Mouse (Mus musculus) hindlimb bud, embryonic 11.5 days (tissue): ENCODE measurements around the gene Gpha2.

Source experiments
- DNase-seq: peaks from one replicate; pipeline ENCODE4 v3.0.0-alpha.2; 2012; ENCODE audit warnings: low read depth, low spot score; ENCODE audit errors: extremely low spot score

Gene Gpha2

GRCm38 (mm10) chr19:6272053-6272452 is 45.9 kb downstream of the Gpha2 start:
- no peak for DNase-seq

GRCm38 (mm10) chr19:6272738-6273137 is 46.6 kb downstream of the Gpha2 start:
- no peak for DNase-seq

DNA sequence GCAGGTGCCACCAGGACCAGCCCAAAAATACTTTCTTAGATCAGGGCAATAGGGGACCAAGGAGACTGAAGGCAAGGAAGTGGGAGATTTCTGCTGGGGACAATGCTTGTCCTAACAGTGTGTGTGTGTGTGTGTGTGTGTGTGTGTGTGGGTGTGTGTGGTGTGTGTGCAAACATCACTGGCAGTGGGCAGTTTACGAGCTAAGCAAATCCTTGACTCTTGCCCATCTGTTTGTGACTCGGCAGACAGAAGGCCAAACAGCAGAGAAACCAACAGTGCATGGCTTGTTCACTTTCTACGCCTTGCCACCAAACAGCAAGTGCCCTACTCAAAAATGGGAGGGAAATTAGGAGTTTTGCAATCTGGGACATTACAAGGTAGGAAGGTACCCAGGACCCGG is 47.4 kb downstream of the Gpha2 start:
- DNase-seq = no peak

DNA sequence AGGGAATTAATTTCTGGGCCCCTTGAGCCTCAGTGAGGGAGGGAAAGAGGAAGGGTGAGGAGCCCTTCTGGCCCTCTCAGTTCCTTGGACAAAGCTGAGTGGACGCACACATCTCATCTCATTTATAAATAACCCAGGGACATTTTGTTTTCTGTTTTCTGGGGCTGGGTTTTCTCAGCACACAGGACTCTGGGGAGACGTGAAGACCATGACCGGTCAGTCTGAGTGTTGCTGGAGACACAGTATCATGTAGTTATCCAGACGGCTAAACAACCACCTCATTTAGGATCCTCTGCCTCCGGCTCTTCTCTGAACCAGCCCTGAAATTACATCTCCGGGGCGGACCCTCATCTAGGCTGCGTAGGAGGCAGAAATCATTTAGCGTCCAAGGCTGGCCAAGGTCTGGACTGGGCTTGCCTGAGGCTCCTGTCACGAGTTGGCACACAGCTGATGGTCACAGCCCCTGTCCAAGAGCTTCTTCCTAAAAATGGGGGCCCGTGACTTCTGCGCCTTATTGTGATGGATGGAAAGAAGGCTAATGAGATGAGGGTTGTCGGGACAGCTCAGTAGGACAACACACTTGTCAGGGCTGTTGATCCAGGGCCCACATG is 47.9 kb downstream of the Gpha2 start:
- no peak for DNase-seq

DNA sequence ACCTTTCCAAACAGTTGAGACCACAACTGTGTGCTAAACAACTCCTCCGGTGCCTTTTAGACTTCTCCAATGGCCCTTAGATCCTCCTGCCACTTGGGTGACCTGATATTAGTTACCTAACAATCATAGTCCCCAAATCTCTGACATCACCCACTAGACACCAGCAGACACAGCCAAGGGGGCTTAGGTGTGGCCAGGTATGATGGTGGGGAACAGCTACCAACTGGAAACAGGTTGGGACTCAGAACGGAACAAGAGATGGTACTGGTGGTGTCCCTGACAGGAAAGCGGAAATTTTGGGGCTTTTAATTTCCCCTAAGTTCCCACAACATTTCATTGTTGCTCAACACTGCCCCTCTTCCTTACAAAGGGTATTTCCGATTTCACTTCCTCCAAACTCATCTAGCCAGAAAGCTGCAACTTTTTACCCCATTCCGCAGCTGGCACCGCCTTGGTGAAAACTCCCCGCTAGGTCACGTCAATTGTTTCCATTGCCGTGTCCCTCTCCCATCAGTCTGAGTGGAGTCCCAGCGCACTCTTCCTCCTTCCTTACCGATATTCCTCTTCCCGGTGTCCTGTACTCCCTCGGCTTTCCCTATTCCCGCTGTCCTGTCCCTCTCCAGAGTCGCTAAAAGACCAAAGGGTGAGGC is 49.7 kb downstream of the Gpha2 start:
- DNase-seq = no peak

DNA sequence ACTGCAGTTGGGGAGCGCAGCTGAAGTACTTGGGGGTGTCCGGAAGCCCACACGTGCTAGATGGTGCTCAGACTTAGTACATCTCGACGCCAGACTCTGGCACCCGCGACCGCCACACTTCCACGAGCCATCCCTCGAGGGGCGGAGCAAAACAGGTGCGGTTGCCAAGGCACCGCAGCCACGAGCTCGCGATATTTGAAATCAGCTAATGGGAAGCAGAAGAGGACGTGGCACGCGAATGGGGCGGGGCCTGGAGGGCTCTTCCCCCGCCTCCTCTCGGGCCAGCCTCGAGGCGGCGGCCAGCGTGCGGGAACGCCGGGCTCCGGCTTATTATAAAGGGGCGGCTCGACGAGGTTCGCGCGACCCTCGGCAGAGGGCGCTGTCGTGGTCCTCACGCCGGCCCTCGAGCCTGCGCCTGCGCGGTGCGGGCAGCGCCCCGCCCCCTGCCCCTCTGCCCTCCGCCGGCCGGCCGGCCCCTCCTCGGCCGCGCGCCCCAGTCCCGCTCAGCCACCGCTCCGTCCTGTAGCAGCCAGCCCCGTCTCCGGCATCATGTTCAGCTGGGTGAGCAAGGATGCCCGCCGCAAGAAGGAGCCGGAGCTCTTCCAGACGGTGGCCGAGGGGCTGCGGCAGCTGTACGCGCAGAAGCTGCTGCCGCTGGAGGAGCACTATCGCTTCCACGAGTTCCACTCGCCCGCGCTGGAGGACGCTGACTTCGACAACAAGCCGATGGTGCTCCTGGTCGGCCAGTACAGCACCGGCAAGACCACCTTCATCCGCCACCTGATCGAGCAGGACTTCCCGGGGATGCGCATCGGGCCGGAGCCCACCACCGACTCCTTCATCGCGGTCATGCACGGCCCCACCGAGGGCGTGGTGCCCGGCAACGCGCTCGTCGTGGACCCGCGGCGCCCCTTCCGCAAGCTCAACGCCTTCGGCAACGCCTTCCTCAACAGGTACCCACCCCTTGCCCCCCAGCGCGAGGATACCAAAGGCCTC is 50.5 kb downstream of the Gpha2 start, which contains the start of gene Ehd1:
TSS of gene Ehd1 (plus strand) at position 300 of the 996 bp plus-strand sequence.
- DNase-seq = peak; percentile 92
